Mouse (Mus musculus): ENCODE measurements at regions not wholly inside any gene's neighbourhood (a gene's known extent, or its start where the extent isn't known, plus 50 kb on each side); places are given as distances from the start of the nearest gene placed in this dataset.

GRCm38 (mm10) chr12:16035551-16035950, 218.8 kb upstream of the Trib2 start:
- no peak for TF ChIP-seq CTCF (IDR thresholded peaks at IDR 0.05; ENCODE audit: low read depth)
- TF ChIP-seq EP300 (IDR thresholded peaks at IDR 0.05; ENCODE audit: low read depth): no peak
